Mouse (Mus musculus): ENCODE results near the gene Slc4a4.

GRCm38 (mm10) chr5:89043846-89044245, 157.2 kb downstream of the Slc4a4 start:
- no peak for TF ChIP-seq POLR2A (IDR thresholded peaks at IDR 0.05; ENCODE audit: borderline replicate concordance, extremely low read depth, insufficient read depth, insufficient read length, poor library complexity, severe bottlenecking)
- TF ChIP-seq CTCF (IDR thresholded peaks at IDR 0.05; ENCODE audit: borderline replicate concordance, extremely low read depth, insufficient read depth, insufficient read length): no peak
